Mouse (Mus musculus): Measurements from ENCODE around the gene 9830107B12Rik. TPM values are rescaled to one million over a fixed set of nuclear protein-coding genes. Genes with fewer than 3 reads are reported as not detected.
"Not testable (repeated sequence)": the region's sequence is repeated elsewhere in the genome, so short reads cannot be mapped to it uniquely, and the experiment has no call there.

Gene 9830107B12Rik
- 0.12 and 0.32 TPM in 2 replicates for polyA plus RNA-seq (2015; fragmentation: Nextera tagmentation; extraction: Ambion mirVana)

DNA sequence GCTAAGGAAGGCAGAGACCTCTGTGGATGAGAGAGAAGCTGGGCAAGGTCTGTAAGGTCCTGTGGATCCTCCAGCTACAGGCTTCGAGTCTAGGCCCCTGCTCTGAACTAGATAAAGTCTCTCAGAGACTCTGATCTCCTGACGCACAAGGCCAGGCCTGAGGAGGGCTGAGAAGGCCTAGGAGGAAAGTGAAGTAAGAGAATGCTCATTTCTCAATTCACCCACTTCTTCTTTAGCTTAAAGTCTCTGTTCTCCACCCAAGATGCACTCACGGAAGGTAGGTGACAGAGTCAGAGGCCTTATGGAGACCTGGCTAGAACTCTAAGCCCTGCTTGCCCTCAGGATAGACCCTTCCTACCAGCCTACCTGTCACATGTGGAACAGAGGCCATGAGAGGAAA is at the start of gene 9830107B12Rik:
9830107B12Rik (minus strand) TSS at position 149 of the 400 bp plus-strand sequence.
- Histone ChIP-seq H3K27me3 (replicated peaks; ENCODE audit: insufficient read depth, low read length) (no peaks in the 10 kb centered on the region), H3K4me3 (ENCODE audit: low read depth, low read length) (no peak within 1 kb of the TSS), H3K27ac (ENCODE audit: low read length) (no peak within 1 kb of the TSS), H3K4me2 (replicated peaks; ENCODE audit: low read depth, low read length) (no peak within 1 kb of the TSS), H3K4me1 (ENCODE audit: insufficient read depth, low read depth, low read length) (no peaks in the 10 kb centered on the region), H3K9ac (replicated peaks; ENCODE audit: low read depth) (no peak within 1 kb of the TSS), H3K36me3 (ENCODE audit: insufficient read depth, low read length) (no peaks in the 10 kb centered on the region), H3K9me3 (ENCODE audit: low read length) (no peaks in the 10 kb centered on the region)
- no peak for ATAC-seq
- TF ChIP-seq EP300 (IDR thresholded peaks at IDR 0.05) (no peak), CTCF (IDR thresholded peaks at IDR 0.05) (no peak)
- DNase-seq (ENCODE audit: low spot score), result no peak
- WGBS, result 63% methylated on average over 3 of the region's 3 CpGs

DNA sequence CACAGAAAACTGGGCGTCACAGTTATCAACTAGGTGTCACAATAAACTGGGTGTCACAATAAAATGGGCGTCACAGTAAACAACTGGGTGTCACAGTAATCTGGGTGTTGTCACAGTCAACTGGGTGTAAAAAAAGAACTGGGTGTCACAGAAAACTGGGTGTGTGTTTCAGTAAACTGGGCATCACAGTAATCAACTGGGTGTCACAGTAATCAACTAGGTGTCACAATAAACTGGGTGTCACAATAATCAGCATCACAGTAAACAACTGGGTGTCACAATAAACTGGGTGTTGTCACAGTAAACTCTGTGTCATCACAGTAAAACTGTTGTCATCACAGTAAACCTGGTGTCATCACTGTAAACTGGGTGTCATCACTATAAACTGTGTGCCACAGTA is 46.3 kb upstream of the 9830107B12Rik start:
- Histone ChIP-seq H3K4me2 (replicated peaks; ENCODE audit: low read depth, low read length) (no peak overlapping the region), H3K9me3 (ENCODE audit: low read length) (no peaks in the 10 kb centered on the region), H3K36me3 (ENCODE audit: insufficient read depth, low read length) (no peaks in the 10 kb centered on the region), H3K4me1 (ENCODE audit: insufficient read depth, low read depth, low read length) (no peaks in the 10 kb centered on the region), H3K27ac (ENCODE audit: low read length) (no peak overlapping the region), H3K9ac (replicated peaks; ENCODE audit: low read depth) (no peak overlapping the region), H3K4me3 (ENCODE audit: low read depth, low read length) (no peak overlapping the region), H3K27me3 (replicated peaks; ENCODE audit: insufficient read depth, low read length) (no peaks in the 10 kb centered on the region)
- ATAC-seq (no peak), DNase-seq (ENCODE audit: low spot score) (no peak)
- 57% methylated on average over 2 of the region's 2 CpGs for WGBS
- TF ChIP-seq EP300 (IDR thresholded peaks at IDR 0.05) (no peak), CTCF (IDR thresholded peaks at IDR 0.05) (no peak)

DNA sequence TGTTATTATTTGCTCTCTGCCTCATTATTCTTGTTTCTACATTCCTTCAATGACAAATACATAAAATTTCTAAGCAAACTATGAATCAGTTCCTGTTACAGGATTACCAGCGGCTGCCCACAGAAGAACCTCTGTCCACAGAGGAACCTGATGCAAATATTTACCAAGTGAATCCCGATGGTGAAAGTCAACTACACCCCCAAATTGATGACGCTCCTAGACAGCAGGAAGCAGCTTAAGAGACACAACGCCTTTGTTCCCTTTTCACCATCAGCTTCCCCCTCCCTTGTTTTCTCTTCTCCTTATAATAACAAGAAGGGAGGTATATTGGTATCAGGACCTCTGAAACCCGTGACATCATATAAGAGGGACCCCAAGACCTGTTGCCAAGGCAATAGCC is 39.2 kb upstream of the 9830107B12Rik start:
- no peak for ATAC-seq
- H3K27me3 ChIP-seq (replicated peaks; ENCODE audit: insufficient read depth, low read length), result no peaks in the 10 kb centered on the region
- H3K36me3 ChIP-seq (ENCODE audit: insufficient read depth, low read length), result no peaks in the 10 kb centered on the region
- TF ChIP-seq EP300 (IDR thresholded peaks at IDR 0.05) (no peak), CTCF (IDR thresholded peaks at IDR 0.05) (no peak)
- H3K4me1 ChIP-seq (ENCODE audit: insufficient read depth, low read depth, low read length), result no peaks in the 10 kb centered on the region
- no peak overlapping the region for H3K4me3 ChIP-seq (ENCODE audit: low read depth, low read length)
- no peak overlapping the region for H3K27ac ChIP-seq (ENCODE audit: low read length)
- no peak overlapping the region for H3K9ac ChIP-seq (replicated peaks; ENCODE audit: low read depth)
- no peak overlapping the region for H3K4me2 ChIP-seq (replicated peaks; ENCODE audit: low read depth, low read length)
- WGBS, result 45% methylated on average over 5 of the region's 5 CpGs
- H3K9me3 ChIP-seq (ENCODE audit: low read length), result no peaks in the 10 kb centered on the region
- DNase-seq (ENCODE audit: low spot score), result peak; percentile 29

DNA sequence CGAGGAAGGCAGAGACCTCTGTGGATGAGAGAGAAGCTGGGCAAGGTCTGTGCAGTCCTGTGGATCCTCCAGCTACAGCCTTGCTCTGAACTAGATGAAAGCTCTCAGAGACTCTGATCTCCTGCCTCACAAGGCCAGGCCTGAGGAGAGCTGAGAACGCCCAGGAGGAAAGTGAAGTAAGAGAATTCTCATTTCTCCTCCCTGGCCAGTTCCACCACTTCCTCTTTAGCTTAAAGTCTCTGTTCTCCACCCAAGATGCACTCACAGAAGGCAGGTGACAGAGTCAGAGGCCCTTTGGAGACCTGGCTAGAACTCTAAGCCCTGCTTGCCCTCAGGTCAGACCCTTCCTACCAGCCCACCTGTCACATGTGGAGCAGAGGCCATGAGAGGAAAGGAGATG is 21.0 kb upstream of the 9830107B12Rik start, which contains the start of gene A530064D06Rik:
A530064D06Rik (minus strand) TSS at position 173 of the 400 bp plus-strand sequence.
- not testable (repeated sequence) for H3K9me3 ChIP-seq (ENCODE audit: low read length)

DNA sequence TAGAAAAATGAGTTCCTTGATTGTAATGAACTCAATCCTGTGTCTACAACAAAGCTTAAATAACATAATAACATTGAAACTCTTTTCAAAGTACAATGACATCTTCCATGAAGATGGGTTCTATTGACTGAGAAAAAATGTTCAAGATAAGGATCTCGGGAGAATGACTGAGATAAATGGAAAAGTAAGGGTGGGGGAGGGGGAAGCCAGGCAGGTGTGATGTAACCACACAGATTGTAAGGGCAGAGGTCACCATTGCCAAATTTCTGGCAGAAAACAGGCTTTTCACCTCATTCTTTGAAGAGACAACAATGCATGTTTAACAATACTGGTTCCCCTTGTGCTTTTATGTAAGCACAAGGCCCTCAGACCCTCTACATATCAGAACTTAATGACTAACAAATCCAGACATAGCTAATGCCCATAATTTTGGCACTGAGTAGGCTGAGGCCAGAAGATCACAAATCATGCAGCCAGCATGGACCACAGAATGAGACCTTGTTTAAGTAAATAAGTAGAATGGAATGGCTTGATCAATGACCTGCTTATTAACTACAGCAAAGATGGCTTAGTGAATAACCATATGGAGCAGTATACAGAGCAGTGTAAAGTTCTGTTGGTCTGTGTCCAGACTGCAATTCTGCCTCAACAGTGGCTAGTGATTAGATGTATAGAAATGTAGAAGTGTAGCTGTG is 11.5 kb upstream of the 9830107B12Rik start:
- H3K9ac ChIP-seq (replicated peaks; ENCODE audit: low read depth), result no peak overlapping the region
- no peaks in the 10 kb centered on the region for H3K4me1 ChIP-seq (ENCODE audit: insufficient read depth, low read depth, low read length)
- H3K27me3 ChIP-seq (replicated peaks; ENCODE audit: insufficient read depth, low read length), result no peaks in the 10 kb centered on the region
- ATAC-seq (no peak), DNase-seq (ENCODE audit: low spot score) (no peak)
- H3K27ac ChIP-seq (ENCODE audit: low read length), result no peak overlapping the region
- TF ChIP-seq CTCF (IDR thresholded peaks at IDR 0.05) (no peak), EP300 (IDR thresholded peaks at IDR 0.05) (no peak)
- H3K9me3 ChIP-seq (ENCODE audit: low read length), result peaks cover 8% of the 10 kb centered on the region; the same call in 1 of the 2 replicates
- 21% methylated on average over 1 of the region's 1 CpGs for WGBS
- no peaks in the 10 kb centered on the region for H3K36me3 ChIP-seq (ENCODE audit: insufficient read depth, low read length)
- H3K4me2 ChIP-seq (replicated peaks; ENCODE audit: low read depth, low read length), result no peak overlapping the region
- H3K4me3 ChIP-seq (ENCODE audit: low read depth, low read length), result no peak overlapping the region

More for the DNA sequence above, 21.0 kb upstream of the 9830107B12Rik start, which contains the start of gene A530064D06Rik:
- not testable (repeated sequence) for H3K27me3 ChIP-seq (replicated peaks; ENCODE audit: insufficient read depth, low read length); H3K4me3 ChIP-seq (ENCODE audit: low read depth, low read length); H3K27ac ChIP-seq (ENCODE audit: low read length); H3K4me2 ChIP-seq (replicated peaks; ENCODE audit: low read depth, low read length); H3K4me1 ChIP-seq (ENCODE audit: insufficient read depth, low read depth, low read length); H3K36me3 ChIP-seq (ENCODE audit: insufficient read depth, low read length); H3K9ac ChIP-seq (replicated peaks; ENCODE audit: low read depth); ATAC-seq
- WGBS, result 60% methylated on average over 2 of the region's 2 CpGs
- DNase-seq (ENCODE audit: low spot score), result peak; percentile 9

GRCm38 (mm10) chr17:48132810-48133209 is 13.3 kb downstream of the 9830107B12Rik start:
- no peaks in the 10 kb centered on the region for H3K9me3 ChIP-seq (ENCODE audit: low read length)
- H3K9ac ChIP-seq (replicated peaks; ENCODE audit: low read depth), result no peak overlapping the region
- no peaks in the 10 kb centered on the region for H3K4me1 ChIP-seq (ENCODE audit: insufficient read depth, low read depth, low read length)
- no peak overlapping the region for H3K4me3 ChIP-seq (ENCODE audit: low read depth, low read length)
- TF ChIP-seq EP300 (IDR thresholded peaks at IDR 0.05) (no peak), CTCF (IDR thresholded peaks at IDR 0.05) (no peak)
- H3K27me3 ChIP-seq (replicated peaks; ENCODE audit: insufficient read depth, low read length), result no peaks in the 10 kb centered on the region
- H3K36me3 ChIP-seq (ENCODE audit: insufficient read depth, low read length), result no peaks in the 10 kb centered on the region
- no peak for ATAC-seq
- DNase-seq (ENCODE audit: low spot score), result no peak
- H3K4me2 ChIP-seq (replicated peaks; ENCODE audit: low read depth, low read length), result no peak overlapping the region
- H3K27ac ChIP-seq (ENCODE audit: low read length), result no peak overlapping the region
- WGBS, result 68% methylated on average over 2 of the region's 2 CpGs

Data from lung, postnatal 0 days (tissue).